Mouse (Mus musculus): Measurements from ENCODE around the gene Zscan26. TPM values are rescaled to one million over a fixed set of nuclear protein-coding genes. Genes with fewer than 3 reads are reported as not detected.

The Zscan26 gene
- 24.0 and 27.9 TPM in 2 replicates for polyA plus RNA-seq (2012; rRNA removed; ENCODE audit: low replicate concordance)

DNA sequence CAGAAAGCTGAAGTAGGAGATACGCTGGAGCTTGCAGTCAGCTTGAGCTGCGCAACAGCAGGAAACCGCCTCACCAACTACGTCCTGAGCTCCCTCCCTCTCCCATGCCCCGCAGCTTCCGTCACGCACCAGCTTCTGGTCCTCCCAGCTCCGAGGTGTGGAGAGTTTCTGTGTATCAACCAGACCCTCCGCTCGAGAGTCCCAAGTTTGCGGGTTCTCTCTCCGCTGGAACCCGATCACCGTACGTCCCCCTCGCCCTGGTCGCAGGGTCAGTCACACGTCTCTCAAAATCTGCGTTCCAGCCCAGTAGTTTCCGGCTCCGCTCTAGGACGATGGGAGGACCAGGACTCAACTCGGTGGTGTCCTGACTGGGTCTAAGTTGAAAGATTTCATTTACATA, at the start of gene Zscan26:
Zscan26 (minus strand) TSS at position 282 of the 400 bp plus-strand sequence.

DNA sequence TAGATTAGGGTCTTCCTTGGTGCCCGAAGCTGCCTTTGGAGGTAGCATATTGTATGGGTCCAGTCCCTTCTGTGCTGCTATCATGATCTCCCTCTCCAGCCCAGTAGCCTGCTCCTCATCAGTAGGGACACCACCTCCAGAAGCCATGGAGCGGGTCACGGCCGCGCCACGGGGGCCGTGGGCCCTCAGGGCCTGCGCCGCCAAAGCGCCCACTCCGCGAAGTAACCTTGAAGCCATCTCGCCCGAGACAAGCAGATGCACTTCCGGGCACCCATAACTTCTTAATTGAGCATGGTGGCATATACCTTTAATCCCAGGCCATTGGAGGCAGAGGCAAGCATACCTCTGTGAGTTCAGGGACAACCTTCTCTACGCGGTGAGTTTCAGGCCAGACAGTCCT, 47.7 kb upstream of the Zscan26 start, which contains the start of gene Gm11273:
Gm11273 (minus strand) TSS at position 237 of the 400 bp plus-strand sequence.

DNA sequence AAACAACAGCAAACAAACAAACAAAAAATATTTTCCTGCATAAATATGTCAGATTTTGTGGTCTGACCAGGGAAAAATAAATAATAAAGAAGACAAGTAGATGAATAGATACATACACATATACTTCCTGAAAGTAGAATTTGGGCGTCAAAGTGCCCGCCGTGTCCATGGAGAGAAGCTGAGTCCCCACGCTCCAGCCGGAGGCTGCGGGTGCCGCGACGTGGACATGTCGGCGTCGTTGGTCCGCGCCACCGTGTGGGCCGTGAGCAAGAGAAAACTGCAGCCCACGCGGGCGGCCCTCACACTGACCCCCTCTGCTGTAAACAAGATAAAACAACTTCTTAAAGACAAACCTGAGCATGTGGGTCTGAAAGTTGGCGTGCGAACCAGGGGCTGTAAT, 41.5 kb upstream of the Zscan26 start, which contains the start of gene AK157302:
AK157302 (plus strand) TSS at position 144 of the 400 bp plus-strand sequence.

DNA sequence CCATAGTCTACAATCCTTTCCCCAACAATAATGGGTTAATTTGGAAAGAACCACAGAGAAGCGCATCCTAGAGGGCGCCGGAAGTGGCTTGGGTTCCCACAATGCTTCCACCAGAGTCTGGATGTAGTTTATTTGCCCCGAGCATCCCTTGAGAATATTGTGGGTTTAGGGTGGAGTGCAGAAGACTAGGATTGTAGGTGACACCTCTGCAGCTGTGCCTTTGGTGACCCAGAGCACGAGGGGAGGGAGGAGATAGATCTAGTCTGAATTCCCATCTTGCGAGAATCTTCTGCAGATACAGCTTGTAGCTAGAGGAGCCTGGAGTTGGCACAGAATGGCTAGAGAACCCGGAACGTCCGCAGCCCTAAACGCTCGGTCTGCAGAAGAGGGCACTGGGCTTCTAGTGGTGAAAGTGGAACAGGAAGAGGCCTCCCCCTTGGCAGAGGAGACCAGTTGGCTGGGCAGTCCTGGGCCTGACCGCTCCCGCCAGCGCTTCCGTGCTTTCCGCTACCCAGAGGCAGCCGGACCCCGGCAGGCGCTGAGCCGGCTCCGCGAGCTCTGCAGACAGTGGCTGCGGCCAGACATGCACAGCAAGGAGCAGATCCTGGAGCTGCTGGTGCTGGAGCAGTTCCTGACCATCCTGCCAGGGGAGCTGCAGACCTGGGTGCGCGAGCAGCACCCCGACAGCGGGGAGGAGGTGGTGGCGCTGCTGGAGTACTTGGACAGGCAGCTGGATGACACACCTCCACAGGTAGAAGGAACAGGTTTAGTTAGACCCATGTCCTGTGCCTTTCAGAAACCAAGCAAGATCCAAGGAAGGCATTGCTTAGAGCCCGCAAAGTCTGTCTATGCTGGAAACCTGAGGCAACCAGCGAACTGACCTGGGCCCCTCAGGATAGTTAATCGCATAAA, 25.5 kb upstream of the Zscan26 start, which contains the start of the genes Zkscan4 and Gm10065:
Zkscan4 (plus strand) TSS at position 149 of the 912 bp plus-strand sequence.
Gm10065 (minus strand) TSS at position 683 of the 912 bp plus-strand sequence.

DNA sequence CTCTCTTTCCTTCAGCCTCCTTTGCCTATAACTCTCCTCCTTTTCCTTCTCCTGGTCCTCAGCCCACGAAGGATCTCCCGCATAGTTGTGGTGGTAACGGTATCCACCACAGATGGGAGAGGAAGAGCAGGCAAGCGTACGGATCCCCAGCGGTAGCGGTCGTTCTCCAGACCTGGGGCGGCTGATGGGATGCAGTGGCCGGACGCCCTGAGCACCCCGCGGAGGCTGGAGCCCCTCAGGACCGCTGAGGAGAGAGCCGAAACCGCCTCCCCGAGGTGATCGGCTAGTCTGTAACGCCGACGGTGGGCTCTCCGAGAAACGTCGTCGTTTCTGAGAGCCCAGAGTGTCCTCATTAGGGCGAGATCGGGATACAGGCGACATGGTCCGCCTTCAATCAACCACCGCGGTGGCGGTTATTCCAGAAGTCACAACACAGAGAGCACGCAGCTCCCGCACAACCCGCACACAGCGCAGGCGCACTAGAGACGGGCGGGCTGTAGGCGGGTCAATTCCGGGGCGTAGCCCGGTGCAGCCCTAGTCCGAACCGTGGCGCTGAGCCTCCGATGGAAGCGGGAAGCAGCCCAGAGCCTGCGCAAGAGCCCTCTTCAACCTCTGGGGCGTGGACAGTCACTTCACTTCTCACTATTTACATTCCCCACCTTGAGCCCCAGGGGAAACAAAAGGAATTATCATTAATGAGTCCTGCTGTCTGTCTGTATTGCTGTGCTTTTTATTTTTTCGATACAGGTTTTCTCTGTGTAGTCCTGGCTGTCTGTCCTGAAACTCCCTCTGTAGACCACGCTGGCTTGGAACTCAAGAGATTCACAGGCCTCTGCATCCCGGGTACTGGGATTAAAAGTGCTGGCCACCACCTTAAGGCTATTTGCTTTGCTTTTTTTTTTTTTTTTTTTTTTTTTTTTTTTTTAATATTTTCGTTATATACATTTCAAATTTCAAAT, 14.8 kb upstream of the Zscan26 start, which contains the start of gene Nkapl:
Nkapl (minus strand) TSS at position 449 of the 959 bp plus-strand sequence.

DNA sequence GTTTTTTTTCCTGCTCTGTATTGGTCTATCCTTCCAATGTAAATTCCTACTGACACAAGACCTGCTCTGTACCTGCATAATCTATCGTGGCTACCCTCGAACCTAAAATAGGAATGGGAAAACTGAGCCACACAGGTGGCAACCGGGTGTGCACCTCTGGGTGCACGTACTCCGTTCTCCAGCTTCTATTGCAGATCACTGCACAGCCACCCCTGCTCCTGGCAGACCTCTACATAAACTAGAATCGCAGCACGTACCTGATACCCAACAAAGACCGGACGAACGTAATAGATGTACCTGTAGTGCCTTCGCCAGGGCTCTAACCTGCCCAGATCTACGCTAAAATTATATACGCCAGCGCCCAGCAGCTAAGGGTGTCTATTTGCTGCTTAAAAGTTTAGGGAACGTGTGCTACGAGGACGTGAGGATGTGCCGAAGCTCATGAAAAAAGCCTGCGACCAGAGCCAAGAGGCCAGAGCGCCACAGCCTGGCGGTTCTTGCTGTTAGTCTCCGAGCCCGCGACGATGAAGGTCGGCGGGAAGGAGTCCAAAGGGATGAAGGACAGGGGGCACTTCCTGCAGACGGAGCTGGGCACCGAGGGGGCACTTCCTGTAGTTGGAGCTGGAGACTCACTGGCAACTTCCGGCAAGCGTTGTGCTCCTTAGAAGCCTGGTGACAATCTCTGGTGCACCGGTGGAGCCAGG, 12.9 kb downstream of the Zscan26 start, which contains the start of gene Pgbd1:
Pgbd1 (minus strand) TSS at position 556 of the 704 bp plus-strand sequence.

DNA sequence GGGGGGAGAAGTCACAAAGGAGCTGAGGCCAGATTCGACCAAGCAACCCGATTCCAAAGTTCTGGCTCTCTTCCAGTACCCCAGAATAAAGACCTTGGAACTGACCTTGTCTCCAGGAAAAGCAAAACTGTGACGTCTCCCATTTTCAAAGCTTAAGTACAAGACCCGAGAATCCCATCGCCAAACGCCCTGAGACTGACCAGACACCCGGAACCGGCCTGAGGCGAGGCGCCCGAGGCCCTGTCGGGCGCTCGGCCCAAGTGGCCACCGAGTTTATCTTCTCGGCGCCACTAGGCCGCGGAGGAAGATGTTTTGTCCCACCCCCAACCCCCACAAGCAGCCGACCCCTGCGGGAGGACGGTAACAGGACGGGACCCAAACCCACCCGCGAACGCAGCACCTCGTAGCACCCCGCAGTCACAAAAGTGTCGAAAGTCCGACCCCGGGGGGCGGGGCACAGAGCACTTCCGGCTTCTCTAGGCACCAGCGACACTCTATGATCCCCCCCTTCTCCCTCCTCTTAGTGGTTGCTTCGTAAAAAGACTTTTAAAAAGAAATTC, 51.2 kb downstream of the Zscan26 start, which contains the start of gene Zkscan3:
Zkscan3 (minus strand) TSS at position 469 of the 560 bp plus-strand sequence.

Other genes with a start within 250 kb of the Zscan26 start
- gene Gpx5, start 161.0 kb downstream of the Zscan26 start, polyA plus RNA-seq (2012; rRNA removed; ENCODE audit: low replicate concordance) = 1.5 and 7.6 TPM in 2 replicates
- gene Gpx6, start 141.6 kb downstream of the Zscan26 start, polyA plus RNA-seq (2012; rRNA removed; ENCODE audit: low replicate concordance) = not detected in 2 replicates
- gene Olfr1367, start 106.8 kb downstream of the Zscan26 start, polyA plus RNA-seq (2012; rRNA removed; ENCODE audit: low replicate concordance) = not detected in 2 replicates
- gene Zscan12, start 90.9 kb downstream of the Zscan26 start, polyA plus RNA-seq (2012; rRNA removed; ENCODE audit: low replicate concordance) = 2.0 and 2.8 TPM in 2 replicates
- gene Zkscan3, start 51.0 kb downstream of the Zscan26 start, polyA plus RNA-seq (2012; rRNA removed; ENCODE audit: low replicate concordance) = 30.6 and 33.3 TPM in 2 replicates
- gene Pgbd1, start 12.7 kb downstream of the Zscan26 start, polyA plus RNA-seq (2012; rRNA removed; ENCODE audit: low replicate concordance) = 0.10 and 0.62 TPM in 2 replicates
- gene Nkapl, start 14.8 kb upstream of the Zscan26 start, polyA plus RNA-seq (2012; rRNA removed; ENCODE audit: low replicate concordance) = 0.72 and 1.1 TPM in 2 replicates
- gene Zkscan4, start 25.2 kb upstream of the Zscan26 start, polyA plus RNA-seq (2012; rRNA removed; ENCODE audit: low replicate concordance) = 2.1 and 2.2 TPM in 2 replicates
- not detected in 2 replicates for gene Gm10065, start 25.7 kb upstream of the Zscan26 start, polyA plus RNA-seq (2012; rRNA removed; ENCODE audit: low replicate concordance)
- gene AK157302, start 41.5 kb upstream of the Zscan26 start, polyA plus RNA-seq (2012; rRNA removed; ENCODE audit: low replicate concordance) = 0.24 and 0.27 TPM in 2 replicates
- gene Gm11273, start 47.7 kb upstream of the Zscan26 start, polyA plus RNA-seq (2012; rRNA removed; ENCODE audit: low replicate concordance) = 17.1 and 26.1 TPM in 2 replicates
- 4.9 and 7.2 TPM in 2 replicates for gene Zkscan8, start 77.4 kb upstream of the Zscan26 start, polyA plus RNA-seq (2012; rRNA removed; ENCODE audit: low replicate concordance)
- not detected in 2 replicates for gene Olfr1366, start 89.1 kb upstream of the Zscan26 start, polyA plus RNA-seq (2012; rRNA removed; ENCODE audit: low replicate concordance)
- gene Olfr1535, start 106.2 kb upstream of the Zscan26 start, polyA plus RNA-seq (2012; rRNA removed; ENCODE audit: low replicate concordance) = not detected in 2 replicates
- gene Olfr1364, start 128.0 kb upstream of the Zscan26 start, polyA plus RNA-seq (2012; rRNA removed; ENCODE audit: low replicate concordance) = not detected in 2 replicates
- not detected in 2 replicates for gene Olfr1362, start 160.3 kb upstream of the Zscan26 start, polyA plus RNA-seq (2012; rRNA removed; ENCODE audit: low replicate concordance)
- 0.04 TPM in 1 of 2 replicates, not detected in the other for gene Olfr11, start 188.8 kb upstream of the Zscan26 start, polyA plus RNA-seq (2012; rRNA removed; ENCODE audit: low replicate concordance)
- gene Olfr1361, start 209.7 kb upstream of the Zscan26 start, polyA plus RNA-seq (2012; rRNA removed; ENCODE audit: low replicate concordance) = not detected in 2 replicates
- gene Olfr1360, start 223.7 kb upstream of the Zscan26 start, polyA plus RNA-seq (2012; rRNA removed; ENCODE audit: low replicate concordance) = not detected in 2 replicates
- gene Olfr1359, start 244.4 kb upstream of the Zscan26 start, polyA plus RNA-seq (2012; rRNA removed; ENCODE audit: low replicate concordance) = not detected in 2 replicates